Mouse (Mus musculus) liver, embryonic 14.5 days (tissue): Measurements from ENCODE around the gene Spon1.

Experiments
- CTCF ChIP-seq: IDR thresholded peaks from 2 replicates; pipeline ENCODE4 v1.5.1; 2016; ENCODE audit warnings: antibody characterized with exemption, low read depth, control low read depth
- EP300 ChIP-seq: IDR thresholded peaks from 2 replicates; pipeline ENCODE4 v1.6.1; 2016; ENCODE audit warnings: antibody characterized with exemption, low read depth

GRCm38 (mm10) chr7:113791991-113792390, 26.2 kb downstream of the Spon1 start:
- TF ChIP-seq CTCF (no peak), EP300 (no peak)
